In the genomic region with DNA sequence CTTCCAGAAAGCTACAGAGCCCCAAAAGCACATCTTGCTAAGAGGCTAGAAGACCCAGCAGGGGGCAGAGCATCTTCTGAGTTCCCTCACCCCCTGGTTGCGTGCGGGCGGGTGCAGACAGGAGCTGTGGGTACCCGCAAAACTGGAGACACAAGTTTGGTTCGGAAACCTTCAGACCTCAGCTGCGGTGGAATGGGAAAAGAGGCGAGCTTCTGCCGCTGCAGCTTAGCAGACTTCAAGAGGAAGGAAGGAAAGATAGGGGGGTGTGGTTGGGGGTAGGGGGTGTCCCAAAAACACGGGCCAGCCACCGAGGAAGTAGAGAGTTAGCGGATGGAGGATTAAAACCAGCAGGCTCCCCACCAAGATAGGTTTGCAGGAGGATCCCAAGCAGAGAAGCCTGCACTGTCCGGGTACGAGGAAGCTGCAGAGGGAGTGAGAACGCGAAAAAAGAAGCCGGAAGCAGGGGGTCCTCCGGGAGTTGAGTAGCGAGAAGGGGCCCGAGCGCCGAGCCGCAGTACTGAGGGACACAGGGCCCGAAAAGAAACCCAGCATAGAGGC, we compare ENCODE assay signal across 7 mouse cellular contexts. TPM values are rescaled to one million over a fixed set of nuclear protein-coding genes. Genes with fewer than 3 reads are reported as not detected.
A peak's percentile ranks its signal among the peaks of the same experiment; 100 is the strongest.
DNase-seq lines count a peak whose midpoint lies in the region; ATAC-seq lines count a peak whose summit lies in the region.

No protein-coding gene starts in this region.

- peak overlapping the region; percentile 65 for H3K4me3 ChIP-seq in forebrain, embryonic 15.5 days
- peak overlapping the region; percentile 95 for H3K4me3 ChIP-seq in hindbrain, embryonic 12.5 days

- no peaks in the 10 kb centered on the region for H3K27me3 ChIP-seq in forebrain, embryonic 15.5 days
- no peaks in the 10 kb centered on the region for H3K27me3 ChIP-seq in hindbrain, embryonic 12.5 days

- no peaks in the 10 kb centered on the region for H3K9me3 ChIP-seq in forebrain, embryonic 15.5 days
- H3K9me3 ChIP-seq in hindbrain, embryonic 12.5 days (replicated peaks), result no peaks in the 10 kb centered on the region

- H3K36me3 ChIP-seq in forebrain, embryonic 15.5 days, result no peaks in the 10 kb centered on the region; the same call in 1 of the 2 replicates
- no peaks in the 10 kb centered on the region; the same call in 1 of the 2 replicates for H3K36me3 ChIP-seq in hindbrain, embryonic 12.5 days

- peak overlapping the region; percentile 79 for H3K9ac ChIP-seq in forebrain, embryonic 15.5 days (replicated peaks)
- peak overlapping the region; percentile 95 for H3K9ac ChIP-seq in hindbrain, embryonic 12.5 days

- H3K27ac ChIP-seq in forebrain, embryonic 15.5 days (replicated peaks), result peak overlapping the region; percentile 89
- peak overlapping the region; percentile 94 for H3K27ac ChIP-seq in hindbrain, embryonic 12.5 days

- H3K4me1 ChIP-seq in forebrain, embryonic 15.5 days, result peaks cover 26% of the 10 kb centered on the region
- peaks cover 20% of the 10 kb centered on the region for H3K4me1 ChIP-seq in hindbrain, embryonic 12.5 days

- ATAC-seq in forebrain, embryonic 15.5 days (replicated peaks), result peak; percentile 20
- ATAC-seq in hindbrain, embryonic 12.5 days (ENCODE audit: low FRiP score), result peak; percentile 41
- ATAC-seq in megakaryocyte-erythroid progenitor cell, adult 5-6 weeks (replicated peaks; ENCODE audit: low FRiP score, low TSS enrichment, poor library complexity, severe bottlenecking), result peak; percentile 45

- under 1% methylated on average over 23 of the region's 23 CpGs for WGBS in forebrain, embryonic 15.5 days
- under 1% methylated on average over 23 of the region's 23 CpGs for WGBS in hindbrain, embryonic 12.5 days

- peak overlapping the region; percentile 95 for H3K4me2 ChIP-seq in forebrain, embryonic 15.5 days (replicated peaks)
- peak overlapping the region; percentile 91 for H3K4me2 ChIP-seq in hindbrain, embryonic 12.5 days (replicated peaks)

- DNase-seq in Muller cell, postnatal 12 days (ENCODE audit: inconsistent ontology term), result peak; percentile 61
- DNase-seq in c-Kit-positive CD71-positive TER-119-positive erythroid progenitor cells, embryonic 14.5 days (ENCODE audit: low spot score), result peak; percentile 44
- peak; percentile 31 to 35 for DNase-seq in left cerebral cortex, postnatal 25 days (ENCODE audit: low spot score in 2 of 2)
- peak; percentile 70 for DNase-seq in right cerebral cortex, postnatal 4 days

- intact Hi-C loops in left cerebral cortex, postnatal 25 days (cut with DNase I), result loop anchor here (5.0 kb wide), 2 partner anchors 69 to 81 kb away; no protein-coding TSS in a partner anchor

RNA-seq across cellular contexts. Expression of a gene that starts 1.0 kb away (rescaled TPM):
- 8.5 TPM in 2 replicates for polyA plus RNA-seq in forebrain, embryonic 15.5 days (2015; fragmentation: Nextera tagmentation; extraction: Ambion mirVana)
- polyA plus RNA-seq in hindbrain, embryonic 12.5 days (2016; fragmentation: Nextera tagmentation; extraction: Ambion mirVana), result 13.6 and 15.4 TPM in 2 replicates
- 1 to 10 TPM; 3.2 to 4.3 TPM for total RNA-seq in left cerebral cortex, postnatal 25 days (2021)
- 11.8 and 20.9 TPM in 2 replicates for total RNA-seq in megakaryocyte-erythroid progenitor cell, adult 5-6 weeks (2014; fragmentation: Nextera tagmentation)
- 18.7 and 30.9 TPM in 2 replicates for total RNA-seq in megakaryocyte-erythroid progenitor cell, adult 5-6 weeks (2017)

Comparison
In these comparisons a context has a peak if more than half of its experiments do, and no peak if none do; other contexts are left out.
1. Peak in every context shown above with its lines: DNase-seq, ATAC-seq, H3K4me3 ChIP-seq and H3K27ac ChIP-seq.